Mouse (Mus musculus): ENCODE data around the gene Cyp2d22. TPM values are rescaled to one million over a fixed set of nuclear protein-coding genes. Genes with fewer than 3 reads are reported as not detected.
A peak's percentile ranks its signal among the peaks of the same experiment; 100 is the strongest.

Cyp2d22 gene
- polyA plus RNA-seq, 1 experiment from 2014 or later, result 3.3 TPM

GRCm38 (mm10) chr15:82343368-82344287, 36.4 kb downstream of the Cyp2d22 start:
- no peak overlapping the region for H3K4me3 ChIP-seq (ENCODE audit: low read length)
- no peak for ATAC-seq
- no peak overlapping the region for H3K4me2 ChIP-seq (ENCODE audit: low read length)
- peaks cover 7% of the 10 kb centered on the region; the same call in 1 of the 2 replicates for H3K36me3 ChIP-seq (ENCODE audit: control insufficient read depth, insufficient read depth, low read length)
- 87% methylated on average over 27 of the region's 27 CpGs for WGBS
- peaks cover 17% of the 10 kb centered on the region for H3K4me1 ChIP-seq (ENCODE audit: control insufficient read depth, insufficient read depth, low read depth, low read length)
- no peak overlapping the region for H3K27ac ChIP-seq (ENCODE audit: low read depth, low read length)
- no peaks in the 10 kb centered on the region for H3K9me3 ChIP-seq (ENCODE audit: control insufficient read depth, low read length)
- peaks cover 10% of the 10 kb centered on the region for H3K27me3 ChIP-seq (replicated peaks; ENCODE audit: control insufficient read depth, insufficient read depth, low read length)
- H3K9ac ChIP-seq (ENCODE audit: low read depth, low read length), result no peak overlapping the region

DNA sequence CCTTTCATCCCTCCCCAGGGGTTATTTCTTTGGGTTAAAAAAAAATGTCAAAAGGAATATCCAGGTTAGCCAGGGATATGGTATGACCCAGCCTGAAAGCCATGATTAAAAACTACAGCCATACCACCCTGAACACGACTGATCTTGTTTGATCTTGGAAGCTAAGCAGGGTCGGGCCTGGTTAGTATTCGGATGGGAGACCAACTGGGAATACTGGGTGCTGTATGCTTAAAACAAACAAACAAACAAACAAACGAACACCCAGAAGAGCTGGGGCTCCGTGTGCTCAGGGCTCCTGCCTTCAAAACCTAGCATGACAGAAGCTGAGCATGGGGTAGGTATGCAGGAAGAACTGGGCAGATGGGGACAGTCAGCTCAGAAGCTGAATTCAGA, 37.5 kb downstream of the Cyp2d22 start:
- H3K4me3 ChIP-seq (ENCODE audit: low read length), result no peak overlapping the region
- ATAC-seq, result no peak
- 77% methylated on average over 5 of the region's 5 CpGs for WGBS

DNA sequence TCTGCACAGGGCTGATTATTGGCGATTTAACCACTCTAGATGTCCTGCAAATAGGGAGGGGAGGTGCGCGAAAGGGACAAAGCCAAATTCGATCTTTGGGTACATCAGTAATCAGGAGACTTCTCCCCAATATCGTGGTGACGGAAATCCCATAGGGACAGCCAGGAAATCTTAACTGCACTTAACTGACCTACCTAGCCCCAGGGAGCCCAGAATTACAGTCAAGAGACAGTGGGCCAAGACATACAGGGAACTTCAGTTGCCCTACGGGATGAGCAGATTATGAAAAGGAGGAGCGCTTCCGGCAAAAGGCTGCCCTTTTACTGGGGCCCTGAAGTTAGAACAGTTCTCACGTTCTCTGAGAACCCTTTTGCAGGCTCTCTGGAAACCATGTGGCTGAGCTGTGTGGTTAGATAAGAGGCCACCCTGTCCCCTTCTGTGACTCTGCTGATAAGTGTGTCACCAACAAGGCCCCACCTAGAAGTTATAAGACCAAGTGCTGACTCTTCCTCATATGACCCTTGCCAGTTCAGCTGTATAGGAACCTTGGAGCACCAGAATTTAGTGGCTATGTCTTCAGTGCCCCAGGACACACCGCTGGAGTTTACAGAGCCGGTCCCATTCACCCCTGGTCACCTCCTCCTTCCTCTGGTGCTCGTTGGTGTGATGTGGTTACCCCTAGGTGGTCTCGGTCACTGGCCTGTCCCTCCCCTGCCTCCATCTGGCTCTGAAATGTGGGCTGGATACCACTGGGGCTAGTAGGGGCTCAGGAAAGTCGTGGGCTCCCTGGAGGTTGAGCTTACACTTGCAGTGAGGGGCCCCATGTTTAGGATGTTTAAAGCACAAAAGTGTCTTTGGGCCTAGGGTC, 38.2 kb downstream of the Cyp2d22 start:
- Histone ChIP-seq H3K4me2 (ENCODE audit: low read length) (peak overlapping the region; percentile 61), H3K4me3 (ENCODE audit: low read length) (no peak overlapping the region), H3K9me3 (ENCODE audit: control insufficient read depth, low read length) (no peaks in the 10 kb centered on the region), H3K27me3 (replicated peaks; ENCODE audit: control insufficient read depth, insufficient read depth, low read length) (peaks cover 10% of the 10 kb centered on the region), H3K4me1 (ENCODE audit: control insufficient read depth, insufficient read depth, low read depth, low read length) (peaks cover 16% of the 10 kb centered on the region), H3K27ac (ENCODE audit: low read depth, low read length) (peak overlapping the region; percentile 32; the same call in 1 of the 2 replicates), H3K9ac (ENCODE audit: low read depth, low read length) (no peak overlapping the region), H3K36me3 (ENCODE audit: control insufficient read depth, insufficient read depth, low read length) (no peaks in the 10 kb centered on the region)
- 73% methylated on average over 15 of the region's 15 CpGs for WGBS
- ATAC-seq, result no peak

More for the DNA sequence above, 37.5 kb downstream of the Cyp2d22 start:
- Histone ChIP-seq H3K9me3 (ENCODE audit: control insufficient read depth, low read length) (no peaks in the 10 kb centered on the region), H3K27ac (ENCODE audit: low read depth, low read length) (no peak overlapping the region), H3K4me2 (ENCODE audit: low read length) (no peak overlapping the region), H3K4me1 (ENCODE audit: control insufficient read depth, insufficient read depth, low read depth, low read length) (peaks cover 22% of the 10 kb centered on the region), H3K27me3 (replicated peaks; ENCODE audit: control insufficient read depth, insufficient read depth, low read length) (peaks cover 10% of the 10 kb centered on the region), H3K9ac (ENCODE audit: low read depth, low read length) (no peak overlapping the region), H3K36me3 (ENCODE audit: control insufficient read depth, insufficient read depth, low read length) (no peaks in the 10 kb centered on the region)

- Histone ChIP-seq H3K9me3 (ENCODE audit: control insufficient read depth, low read length) (no peaks in the 10 kb centered on the region), H3K36me3 (ENCODE audit: control insufficient read depth, insufficient read depth, low read length) (no peaks in the 10 kb centered on the region), H3K4me3 (ENCODE audit: low read length) (peak overlapping the region; percentile 37), H3K27ac (ENCODE audit: low read depth, low read length) (no peak overlapping the region), H3K4me2 (ENCODE audit: low read length) (peak overlapping the region; percentile 61), H3K4me1 (ENCODE audit: control insufficient read depth, insufficient read depth, low read depth, low read length) (peaks cover 15% of the 10 kb centered on the region), H3K9ac (ENCODE audit: low read depth, low read length) (peak overlapping the region; percentile 65), H3K27me3 (replicated peaks; ENCODE audit: control insufficient read depth, insufficient read depth, low read length) (peaks cover 10% of the 10 kb centered on the region)
- 3% methylated on average over 39 of the region's 40 CpGs for WGBS
- no peak for ATAC-seq
Measured at GRCm38 (mm10) chr15:82341036-82341501, 39.0 kb downstream of the Cyp2d22 start.

- peak overlapping the region; percentile 65 for H3K9ac ChIP-seq (ENCODE audit: low read depth, low read length)
Measured at GRCm38 (mm10) chr15:82340414-82341035, 39.5 kb downstream of the Cyp2d22 start.

GRCm38 (mm10) chr15:82339634-82340254, 40.3 kb downstream of the Cyp2d22 start:
- ATAC-seq, result no peak
- H3K27me3 ChIP-seq (replicated peaks; ENCODE audit: control insufficient read depth, insufficient read depth, low read length), result peaks cover 10% of the 10 kb centered on the region
- peaks cover 15% of the 10 kb centered on the region for H3K4me1 ChIP-seq (ENCODE audit: control insufficient read depth, insufficient read depth, low read depth, low read length)
- no peaks in the 10 kb centered on the region for H3K36me3 ChIP-seq (ENCODE audit: control insufficient read depth, insufficient read depth, low read length)
- H3K9ac ChIP-seq (ENCODE audit: low read depth, low read length), result no peak overlapping the region
- H3K9me3 ChIP-seq (ENCODE audit: control insufficient read depth, low read length), result no peaks in the 10 kb centered on the region
- H3K4me2 ChIP-seq (ENCODE audit: low read length), result no peak overlapping the region
- no peak overlapping the region for H3K27ac ChIP-seq (ENCODE audit: low read depth, low read length)
- no peak overlapping the region for H3K4me3 ChIP-seq (ENCODE audit: low read length)
- 72% methylated on average over 8 of the region's 8 CpGs for WGBS

More at GRCm38 (mm10) chr15:82340414-82341035, 39.5 kb downstream of the Cyp2d22 start:
- no peaks in the 10 kb centered on the region for H3K36me3 ChIP-seq (ENCODE audit: control insufficient read depth, insufficient read depth, low read length)
- H3K27me3 ChIP-seq (replicated peaks; ENCODE audit: control insufficient read depth, insufficient read depth, low read length), result peaks cover 10% of the 10 kb centered on the region
- H3K4me3 ChIP-seq (ENCODE audit: low read length), result peak overlapping the region; percentile 37
- WGBS, result 43% methylated on average over 21 of the region's 21 CpGs
- H3K4me2 ChIP-seq (ENCODE audit: low read length), result peak overlapping the region; percentile 61
- H3K27ac ChIP-seq (ENCODE audit: low read depth, low read length), result no peak overlapping the region
- no peaks in the 10 kb centered on the region for H3K9me3 ChIP-seq (ENCODE audit: control insufficient read depth, low read length)
- ATAC-seq, result no peak
- peaks cover 15% of the 10 kb centered on the region for H3K4me1 ChIP-seq (ENCODE audit: control insufficient read depth, insufficient read depth, low read depth, low read length)

DNA sequence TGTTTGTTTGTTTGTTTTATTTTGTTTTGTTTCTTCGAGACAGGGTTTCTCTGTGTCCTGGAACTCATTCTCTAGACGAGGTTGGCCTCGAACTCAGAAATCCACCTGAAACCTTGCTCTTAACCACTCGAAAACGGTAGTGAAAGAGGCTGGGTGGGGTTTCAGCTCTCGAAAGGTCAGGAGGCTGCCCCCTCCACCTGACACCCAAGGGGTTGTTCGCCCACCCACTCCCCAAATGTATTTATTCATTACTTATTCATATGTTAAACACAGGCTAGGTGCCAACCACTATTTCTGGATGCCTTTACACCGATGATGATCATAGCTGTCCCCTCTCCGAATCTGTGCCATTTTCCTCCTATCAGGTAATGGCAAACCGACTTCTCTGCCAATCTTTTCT, 40.9 kb downstream of the Cyp2d22 start:
- no peak for ATAC-seq
- Histone ChIP-seq H3K36me3 (ENCODE audit: control insufficient read depth, insufficient read depth, low read length) (peaks cover 3% of the 10 kb centered on the region; the same call in 1 of the 2 replicates), H3K9ac (ENCODE audit: low read depth, low read length) (peak overlapping the region; percentile 53), H3K4me1 (ENCODE audit: control insufficient read depth, insufficient read depth, low read depth, low read length) (peaks cover 15% of the 10 kb centered on the region), H3K27me3 (replicated peaks; ENCODE audit: control insufficient read depth, insufficient read depth, low read length) (peaks cover 10% of the 10 kb centered on the region), H3K4me2 (ENCODE audit: low read length) (peak overlapping the region; percentile 76), H3K4me3 (ENCODE audit: low read length) (peak overlapping the region; percentile 47), H3K27ac (ENCODE audit: low read depth, low read length) (no peak overlapping the region), H3K9me3 (ENCODE audit: control insufficient read depth, low read length) (no peaks in the 10 kb centered on the region)
- WGBS, result 52% methylated on average over 10 of the region's 10 CpGs

- WGBS, result 0% methylated on average over 41 of the region's 41 CpGs
- H3K4me2 ChIP-seq (ENCODE audit: low read length), result peak within 1 kb of the TSS; percentile 76
Measured at GRCm38 (mm10) chr15:82338593-82339112, 41.4 kb downstream of the Cyp2d22 start, which contains the start of the genes Naga, Pheta2 and Smdt1. Gene Naga (minus strand): TSS chr15:82338925. Gene Pheta2 (plus strand): TSS chr15:82338942. Gene Smdt1 (plus strand): TSS chr15:82338959.

More at GRCm38 (mm10) chr15:82338593-82339112, 41.4 kb downstream of the Cyp2d22 start, which contains the start of the genes Naga, Pheta2 and Smdt1:
- H3K9me3 ChIP-seq (ENCODE audit: control insufficient read depth, low read length), result no peaks in the 10 kb centered on the region
- H3K9ac ChIP-seq (ENCODE audit: low read depth, low read length), result peak within 1 kb of the TSS; percentile 53
- peaks cover 15% of the 10 kb centered on the region for H3K4me1 ChIP-seq (ENCODE audit: control insufficient read depth, insufficient read depth, low read depth, low read length)
- no peak within 1 kb of the TSS for H3K27ac ChIP-seq (ENCODE audit: low read depth, low read length)
- peaks cover 3% of the 10 kb centered on the region; the same call in 1 of the 2 replicates for H3K36me3 ChIP-seq (ENCODE audit: control insufficient read depth, insufficient read depth, low read length)
- ATAC-seq, result peak; percentile 92
- H3K27me3 ChIP-seq (replicated peaks; ENCODE audit: control insufficient read depth, insufficient read depth, low read length), result peaks cover 10% of the 10 kb centered on the region
- H3K4me3 ChIP-seq (ENCODE audit: low read length), result peak within 1 kb of the TSS; percentile 47

Data from hindbrain, embryonic 16.5 days (tissue).